Mouse (Mus musculus) left cerebral cortex, postnatal 10 days (tissue): ENCODE results near the gene Hdc. TPM values are rescaled to one million over a fixed set of nuclear protein-coding genes. Genes with fewer than 3 reads are reported as not detected.

Source experiments
- DNase-seq, 2 experiments: peaks; one replicate each; pipeline ENCODE4 v3.0.0; 2021 to 2022; ENCODE audit warnings: low spot score in 2 of 2, mixed read lengths in 1 of 2; ENCODE audit errors: extremely low spot score in 1 of 2
- intact Hi-C: fragments of 180-260 bp; cut with DNase I; formaldehyde crosslinking; loops from one replicate; pipeline ENCODE4 v1.15.1; 2025
- total RNA-seq, 2 experiments: library from RNA; stranded (reverse); gene quantifications; 2 replicates each; pipeline ENCODE4 v1.2.3; 2021

Hdc gene
- total RNA-seq, 2 experiments from 2014 or later: 0.41 to 0.54 TPM

DNA sequence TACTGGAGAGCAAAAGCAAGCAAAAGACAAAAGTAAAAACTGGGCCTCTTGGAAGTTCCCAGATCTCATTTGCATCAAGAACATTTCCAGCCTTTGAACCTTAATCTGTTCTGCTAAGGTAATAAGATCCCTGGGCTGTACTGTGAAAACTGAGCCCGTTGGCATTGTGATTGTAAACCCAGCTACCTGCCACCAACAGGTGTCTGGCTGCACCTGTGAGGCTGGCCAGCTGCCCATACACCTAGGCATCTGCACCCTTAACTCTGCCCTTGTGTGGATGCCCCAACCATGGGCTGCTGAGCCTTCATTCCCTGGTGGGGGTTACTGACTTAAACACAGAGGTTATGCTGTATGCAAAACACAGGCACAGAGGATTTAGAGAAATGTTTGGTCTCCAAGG lies 46.9 kb downstream of the Hdc start:
- intact Hi-C loops: no loop called here
- DNase-seq: no peak

- peak; percentile 8 to 41 for DNase-seq
- intact Hi-C loops: no loop called here
Measured at GRCm38 (mm10) chr2:126563411-126564105, 55.5 kb downstream of the Hdc start.

DNA sequence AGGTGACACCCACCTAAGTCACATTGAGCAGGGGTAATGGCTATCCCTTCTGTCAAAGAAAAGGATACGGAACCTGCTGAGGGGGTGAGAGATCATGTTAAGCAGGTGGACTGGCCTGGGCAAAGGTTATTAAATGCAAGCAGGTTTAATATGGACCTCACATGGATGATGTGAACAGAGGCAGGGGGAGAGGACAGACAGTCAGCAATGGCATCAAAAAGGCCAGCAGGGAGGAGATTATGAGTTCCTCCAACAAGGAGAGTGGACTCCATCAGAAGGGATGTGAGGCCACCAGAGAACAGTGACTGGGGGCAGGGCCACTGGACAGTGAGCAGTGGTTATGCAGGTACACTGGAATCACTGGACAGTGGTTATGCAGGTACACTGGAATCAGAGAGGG lies 59.0 kb downstream of the Hdc start:
- no peak for DNase-seq
- intact Hi-C loops: no loop called here

DNA sequence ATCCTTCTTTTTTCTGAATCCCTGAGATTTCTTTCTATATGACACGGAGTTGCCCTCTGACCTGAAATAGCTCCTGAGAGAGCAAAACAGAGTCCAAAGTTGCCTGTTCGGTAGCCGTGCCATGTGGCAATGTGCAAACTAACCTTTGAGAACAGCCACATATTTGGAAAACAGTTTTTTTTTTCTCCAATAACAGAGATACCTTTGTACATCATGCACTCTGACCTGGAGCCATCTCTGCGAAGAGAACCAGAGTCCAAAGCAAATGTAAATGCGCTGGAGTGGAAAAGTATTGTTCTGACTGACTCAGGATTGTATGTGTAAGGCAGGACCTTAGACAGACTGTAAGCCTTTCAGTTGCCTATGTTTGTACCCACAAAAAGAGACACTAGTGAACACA lies 63.6 kb downstream of the Hdc start:
- intact Hi-C loops: no loop called here
- no peak for DNase-seq

DNA sequence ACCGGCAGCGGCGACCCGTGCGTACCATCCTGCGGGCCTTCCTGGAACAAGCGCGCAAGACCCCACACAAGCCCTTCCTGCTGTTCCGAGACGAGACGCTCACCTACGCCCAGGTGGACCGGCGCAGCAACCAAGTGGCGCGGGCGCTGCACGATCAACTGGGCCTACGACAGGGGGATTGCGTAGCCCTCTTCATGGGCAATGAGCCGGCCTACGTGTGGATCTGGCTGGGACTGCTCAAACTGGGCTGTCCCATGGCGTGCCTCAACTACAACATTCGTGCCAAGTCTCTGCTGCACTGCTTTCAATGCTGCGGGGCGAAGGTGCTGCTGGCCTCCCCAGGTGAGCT lies 65.8 kb downstream of the Hdc start:
- intact Hi-C loops: no loop called here
- DNase-seq: no peak

DNA sequence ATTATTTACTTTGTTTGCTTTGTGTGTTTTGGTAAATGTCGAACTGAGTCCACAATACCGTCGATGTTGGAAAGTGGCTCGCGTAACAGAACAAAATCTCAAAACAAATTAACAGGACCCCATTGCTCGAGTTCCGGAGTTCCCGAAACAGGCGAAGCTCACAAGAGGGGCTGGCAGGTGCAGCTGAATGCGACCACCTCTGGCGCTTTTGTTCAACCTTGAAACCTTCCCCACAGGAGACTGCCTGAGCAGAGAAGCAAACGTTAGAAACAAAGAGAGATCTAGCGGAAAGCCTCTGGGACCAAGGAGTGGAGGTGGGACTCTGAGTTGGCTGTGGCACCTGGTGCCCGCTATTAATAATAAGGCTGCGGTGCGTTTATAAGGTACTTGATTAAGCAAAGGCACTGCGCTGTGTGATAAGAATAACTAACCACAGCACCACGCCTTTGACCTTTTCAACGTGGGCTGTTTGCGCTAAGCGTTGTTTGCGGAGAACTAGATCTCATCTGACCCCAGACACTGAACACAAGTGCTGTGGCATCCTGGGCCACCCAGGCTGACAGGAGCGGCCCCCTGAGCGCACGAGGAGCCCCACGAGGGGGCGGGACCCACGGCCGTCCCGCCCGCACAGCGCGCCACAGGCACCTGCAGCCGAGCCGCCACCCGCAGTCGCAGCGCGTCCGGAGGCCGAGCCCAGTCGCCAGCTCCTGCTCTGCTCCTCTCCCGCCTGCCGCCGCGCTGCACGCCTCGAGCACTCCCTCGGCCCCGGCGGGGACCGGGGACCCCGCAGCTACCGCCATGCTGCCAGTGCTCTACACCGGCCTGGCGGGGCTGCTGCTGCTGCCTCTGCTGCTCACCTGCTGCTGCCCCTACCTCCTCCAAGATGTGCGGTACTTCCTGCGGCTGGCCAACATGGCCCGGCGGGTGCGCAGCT lies 66.5 kb downstream of the Hdc start, which contains the start of gene Slc27a2:
Gene Slc27a2 (plus strand): TSS at position 51 of the 934 bp plus-strand sequence.
- peak in 1 of 2 experiments; percentile 48 for DNase-seq
- intact Hi-C loops: no loop called here

DNA sequence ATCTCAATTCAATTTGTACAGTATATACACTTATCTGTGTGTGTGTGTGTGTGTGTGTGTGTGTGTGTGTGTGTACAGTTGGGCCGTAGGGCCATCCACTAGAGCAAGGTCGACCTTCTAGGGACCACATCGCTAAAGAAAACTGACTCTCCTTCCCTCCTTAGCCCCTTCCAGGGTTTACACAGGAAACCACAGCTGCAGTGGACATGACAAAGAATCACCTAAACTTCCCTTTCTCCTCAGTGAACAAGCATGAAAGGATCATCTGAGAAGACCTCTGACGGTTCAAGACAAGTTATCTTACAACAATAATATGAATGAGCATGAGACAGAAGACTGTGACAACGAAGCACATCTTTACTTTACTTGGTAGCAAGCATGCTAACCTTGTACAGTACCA lies 67.2 kb downstream of the Hdc start:
- intact Hi-C loops: no loop called here
- no peak for DNase-seq

DNA sequence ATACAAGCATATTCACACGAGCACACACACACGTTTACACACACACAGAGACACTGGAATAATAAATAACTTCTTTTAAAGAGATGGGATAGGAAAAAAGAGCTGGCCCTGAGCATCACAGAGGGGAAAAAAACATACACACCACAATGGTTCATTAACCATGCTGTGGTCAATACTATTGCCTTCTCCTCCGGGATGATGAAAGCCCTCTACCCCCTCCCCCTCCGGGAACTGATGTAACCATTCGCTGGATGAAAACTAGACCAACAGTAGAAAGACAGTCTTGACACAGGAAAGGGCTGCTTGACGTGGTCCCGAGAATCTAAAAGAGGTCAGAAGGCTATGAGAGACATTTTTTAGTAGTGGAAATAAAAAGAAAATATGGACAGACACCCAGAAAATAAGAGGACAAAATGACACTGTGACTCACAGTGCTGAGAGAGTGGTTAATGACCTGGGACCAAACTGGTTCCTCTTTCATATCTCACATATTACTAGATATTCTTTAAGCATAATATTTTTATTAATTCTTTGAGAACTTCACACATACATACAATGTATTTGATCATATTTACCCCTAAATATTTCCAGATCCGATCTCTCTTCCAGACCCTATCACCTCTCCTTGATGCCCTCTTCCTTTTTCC lies 67.7 kb downstream of the Hdc start:
- intact Hi-C loops: no loop called here
- no peak for DNase-seq

DNA sequence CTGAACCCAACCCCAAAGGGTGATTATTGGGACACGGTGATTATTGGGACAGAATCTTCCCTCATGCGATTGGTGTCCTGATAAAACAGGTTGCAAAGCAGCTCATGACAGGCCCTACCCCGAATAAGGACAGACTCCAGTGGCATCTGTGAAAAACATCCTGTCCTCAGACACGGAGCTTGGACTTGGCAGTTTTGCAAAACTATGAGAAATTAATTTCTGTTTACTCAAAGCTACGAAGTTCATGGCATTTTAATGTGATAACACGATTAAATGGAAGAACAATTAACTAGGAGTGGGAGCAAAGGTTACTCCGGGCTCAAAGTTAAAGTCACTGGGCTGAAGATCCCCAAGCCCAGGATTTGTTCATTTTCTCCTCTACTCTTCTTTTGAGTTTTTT lies 69.4 kb downstream of the Hdc start:
- intact Hi-C loops: no loop called here
- no peak for DNase-seq

GRCm38 (mm10) chr2:126546392-126546791 lies 72.7 kb downstream of the Hdc start:
- no peak for DNase-seq
- intact Hi-C loops: no loop called here

- intact Hi-C loops: no loop called here
- no peak for DNase-seq
Measured at GRCm38 (mm10) chr2:126545297-126545696, 73.8 kb downstream of the Hdc start.

Other genes with a start within 250 kb of the Hdc start
- not detected for gene Atp8b4, start 118.6 kb downstream of the Hdc start, total RNA-seq
- gene Slc27a2, start 66.9 kb downstream of the Hdc start, total RNA-seq: 1 to 10 TPM; 2.6 to 4.2 TPM
- 10 to 100 TPM; 21.2 to 22.5 TPM for gene Gabpb1, start 57.0 kb upstream of the Hdc start, total RNA-seq
- gene Usp8, start 88.0 kb upstream of the Hdc start, total RNA-seq: 10 to 100 TPM; 30.7 to 35.8 TPM
- gene Usp50, start 164.2 kb upstream of the Hdc start, total RNA-seq: not detected